Mouse (Mus musculus) CD8-positive naive resting alpha-beta T cell, adult 2 months (primary cell): ENCODE measurements around the gene Rbm18.
A peak's percentile ranks its signal among the peaks of the same experiment; 100 is the strongest.
"Not testable (repeated sequence)": the region's sequence is repeated elsewhere in the genome, so short reads cannot be mapped to it uniquely, and the experiment has no call there.

ENCODE experiments used
- DNase-seq, 2 experiments: peaks; one replicate each; pipeline ENCODE4 v3.0.0; 2022; ENCODE audit warnings: low read depth in 2 of 2, low spot score in 2 of 2

Gene Rbm18

GRCm38 (mm10) chr2:36136300-36136941, at the start of gene Rbm18, which contains the start of gene Mrrf:
TSS of gene Rbm18 (minus strand) at chr2:36136773.
TSS of gene Mrrf (plus strand) at chr2:36136389.
- peak; percentile 87 to 91 for DNase-seq

DNA sequence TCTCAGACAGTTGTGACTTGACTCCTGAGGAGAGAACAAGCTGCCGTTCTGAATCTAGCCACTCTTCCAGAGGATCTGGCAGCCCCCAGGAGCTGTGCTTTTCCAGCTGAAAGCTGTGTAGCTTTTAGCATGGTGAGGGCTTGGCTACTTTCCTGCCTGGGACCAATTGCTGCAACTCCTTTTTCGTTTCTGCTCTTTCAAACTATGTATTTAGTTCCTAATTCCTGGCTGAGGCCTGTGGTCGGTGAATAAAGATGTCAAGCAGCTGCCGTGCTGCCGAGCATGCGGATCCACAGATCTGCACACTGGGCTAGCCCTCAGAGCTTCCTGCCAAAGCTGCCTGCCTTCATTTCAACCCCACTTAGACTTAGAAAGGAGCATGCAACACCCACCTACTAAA, 48.3 kb upstream of the Rbm18 start:
- DNase-seq, result no peak

- no peak for DNase-seq
Measured at GRCm38 (mm10) chr2:36184192-36184591, 47.6 kb upstream of the Rbm18 start.

GRCm38 (mm10) chr2:36183278-36183677, 46.7 kb upstream of the Rbm18 start:
- no peak for DNase-seq

DNA sequence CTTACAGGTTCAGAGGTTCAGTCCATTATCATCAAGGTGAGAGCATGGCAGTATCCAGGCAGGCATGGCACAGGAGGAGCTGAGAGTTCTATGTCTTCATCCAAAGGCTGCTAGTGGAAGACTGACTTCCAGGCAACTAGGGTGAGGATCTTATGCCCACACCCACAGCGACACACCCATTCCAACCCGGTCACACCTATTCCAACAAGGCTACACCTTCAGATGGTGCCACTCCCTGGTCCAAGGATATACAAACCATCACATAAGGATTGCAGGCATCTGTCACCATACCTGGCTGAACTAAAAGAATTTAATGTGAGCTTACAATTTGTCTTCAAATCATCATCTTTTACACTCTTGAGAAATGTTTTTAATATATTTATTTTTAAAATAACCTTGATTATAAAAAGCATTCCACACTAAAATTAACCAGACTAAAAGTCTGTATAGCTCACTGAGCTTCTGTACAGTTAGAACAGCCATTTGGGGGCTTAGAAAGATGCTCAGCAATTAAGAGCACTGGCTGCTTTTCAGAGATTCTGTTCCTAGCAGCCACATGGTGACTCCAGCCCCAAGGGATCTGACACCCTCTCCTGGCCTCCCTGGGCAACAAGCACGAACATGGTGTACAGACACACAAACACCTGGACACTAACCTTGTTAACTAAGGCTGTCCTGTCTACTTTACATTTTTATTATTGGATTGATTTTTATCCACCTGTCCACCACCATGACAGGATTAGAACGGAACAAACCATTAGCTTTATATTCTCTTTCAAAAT, 45.2 kb upstream of the Rbm18 start:
- not testable (repeated sequence) for DNase-seq

GRCm38 (mm10) chr2:36179487-36179886, 42.9 kb upstream of the Rbm18 start:
- no peak for DNase-seq

DNA sequence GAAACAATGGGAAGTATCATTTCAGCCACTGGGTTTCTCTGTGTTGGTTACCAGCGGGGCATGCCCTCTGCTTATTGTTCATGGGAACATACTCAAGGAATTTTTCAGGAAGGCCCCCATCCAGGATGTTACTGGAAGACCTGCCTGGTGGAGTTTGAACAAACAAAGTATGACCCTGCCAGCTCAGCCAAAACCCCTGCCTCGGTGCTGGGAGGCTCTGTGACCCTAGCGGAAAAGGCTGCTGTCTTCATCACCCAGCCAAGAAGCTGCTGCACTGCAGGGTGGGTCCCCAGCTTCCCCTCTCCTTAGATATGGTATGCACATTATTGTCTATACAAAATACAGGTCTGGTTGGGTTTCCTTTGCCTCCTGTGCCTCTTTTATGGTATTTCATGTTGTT, 36.0 kb upstream of the Rbm18 start:
- DNase-seq, result no peak

GRCm38 (mm10) chr2:36172136-36172535, 35.6 kb upstream of the Rbm18 start:
- DNase-seq, result no peak

- DNase-seq, result no peak
Measured at GRCm38 (mm10) chr2:36169176-36169575, 32.6 kb upstream of the Rbm18 start.

DNA sequence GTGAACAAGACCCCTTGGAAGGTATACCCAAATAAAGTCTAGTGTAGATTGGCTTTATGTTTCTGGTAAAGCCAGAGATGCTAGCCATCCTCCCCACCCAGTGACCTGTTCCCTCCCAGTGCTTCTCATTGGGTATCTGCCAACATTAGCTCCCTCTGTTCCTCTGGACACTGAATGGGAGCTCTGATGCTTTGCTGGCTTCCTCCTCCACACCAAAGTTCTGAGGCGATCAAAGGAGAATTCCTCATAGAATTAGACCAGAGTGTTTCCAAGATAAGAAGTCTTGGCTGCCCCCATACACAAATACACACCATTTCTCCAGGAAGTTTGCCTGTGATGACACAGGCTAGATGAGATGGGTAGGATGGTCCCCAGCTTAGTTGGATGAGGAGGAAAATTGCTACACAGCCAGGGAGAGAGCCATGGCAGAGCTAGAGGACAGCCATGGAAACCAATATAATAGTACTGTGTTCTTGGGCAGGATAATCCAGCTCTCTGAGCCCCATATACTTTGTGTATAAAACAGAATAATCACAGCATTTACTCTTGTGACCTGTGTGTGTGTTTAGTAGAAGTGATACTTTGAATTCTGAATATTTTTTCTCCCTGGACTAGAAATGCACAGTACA, 31.5 kb upstream of the Rbm18 start:
- DNase-seq, result no peak

GRCm38 (mm10) chr2:36159336-36159735, 22.8 kb upstream of the Rbm18 start:
- no peak for DNase-seq

GRCm38 (mm10) chr2:36157461-36157860, 20.9 kb upstream of the Rbm18 start:
- no peak for DNase-seq

DNA sequence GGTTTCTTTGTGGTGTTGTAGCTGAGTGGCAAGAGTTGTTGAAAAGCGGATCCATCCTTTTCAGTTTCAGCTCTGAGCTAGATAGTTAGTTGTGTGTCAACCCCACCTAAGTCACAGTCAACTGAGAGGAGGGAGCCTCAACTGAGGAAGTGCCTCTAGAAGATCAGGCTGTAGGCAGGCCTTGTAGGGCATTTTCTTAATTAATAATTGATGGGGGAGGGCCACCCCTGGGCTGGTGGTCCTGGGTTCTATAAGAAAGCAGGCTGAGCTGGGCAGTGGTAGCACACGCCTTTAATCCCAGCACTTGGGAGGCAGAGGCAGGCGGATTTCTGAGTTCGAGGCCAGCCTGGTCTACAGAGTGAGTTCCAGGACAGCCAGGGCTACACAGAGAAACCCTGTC, 15.8 kb upstream of the Rbm18 start:
- not testable (repeated sequence) for DNase-seq

DNA sequence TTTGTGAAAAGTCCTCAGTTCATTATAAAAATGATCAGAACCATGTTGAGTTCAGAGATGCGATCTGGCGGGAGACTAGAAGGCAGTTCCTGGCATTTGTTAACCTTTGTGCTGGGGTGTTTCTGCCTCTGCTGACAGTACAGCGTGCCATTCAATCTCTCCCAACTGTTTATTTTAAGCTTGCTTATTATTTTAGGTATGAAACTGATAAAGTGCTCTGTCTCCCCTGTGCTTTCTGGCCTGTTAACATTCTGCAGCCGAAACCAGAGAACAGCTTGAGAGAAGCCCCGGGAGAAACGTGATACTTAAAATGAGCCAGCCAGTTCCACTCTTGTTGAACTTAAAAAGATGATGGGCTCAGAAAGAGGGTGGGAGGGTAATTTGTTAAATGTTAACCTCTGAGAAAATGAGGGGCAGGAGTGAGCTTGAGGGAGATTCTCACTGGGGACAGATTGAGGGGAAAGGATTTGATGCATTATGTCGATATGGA, 12.3 kb upstream of the Rbm18 start:
- no peak for DNase-seq

DNA sequence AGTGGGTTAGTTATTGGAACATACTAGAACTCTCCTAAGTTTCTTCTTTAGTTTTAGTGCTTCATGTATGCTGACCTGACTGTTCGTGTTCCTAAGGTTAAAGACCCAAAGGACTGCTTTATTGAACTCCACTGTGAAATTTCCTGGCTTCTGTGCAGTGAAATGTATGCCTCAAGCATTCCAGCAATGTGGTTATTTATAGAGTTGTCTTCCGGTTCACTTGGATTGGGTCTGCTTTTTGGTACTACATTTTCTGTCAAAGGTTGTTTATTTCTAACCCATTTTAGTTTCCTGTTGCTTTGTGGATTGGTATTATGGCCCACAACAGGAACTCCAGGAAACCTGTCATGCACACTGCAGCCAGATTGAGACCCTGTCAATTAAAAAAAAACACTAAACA, 2.5 kb upstream of the Rbm18 start:
- no peak for DNase-seq

DNA sequence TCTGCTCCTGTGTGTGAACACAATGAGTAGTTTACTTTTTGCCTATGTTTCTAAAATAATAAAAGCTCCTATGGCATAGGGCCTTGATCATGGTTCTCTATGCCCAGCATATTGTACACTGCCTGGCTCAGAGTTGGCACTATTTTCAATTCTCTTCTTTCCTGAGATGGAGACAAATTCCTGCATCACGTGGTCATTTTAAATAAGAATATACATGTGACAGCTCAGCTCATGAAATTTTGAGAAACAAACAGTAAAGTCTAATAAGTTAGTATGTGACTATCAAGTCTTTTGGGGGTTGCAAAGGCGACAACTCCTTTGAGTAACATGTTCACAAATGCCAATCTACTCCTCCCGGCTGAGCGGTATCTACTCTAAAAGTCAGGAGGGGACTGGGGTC, 686 bp downstream of the Rbm18 start:
- no peak for DNase-seq

DNA sequence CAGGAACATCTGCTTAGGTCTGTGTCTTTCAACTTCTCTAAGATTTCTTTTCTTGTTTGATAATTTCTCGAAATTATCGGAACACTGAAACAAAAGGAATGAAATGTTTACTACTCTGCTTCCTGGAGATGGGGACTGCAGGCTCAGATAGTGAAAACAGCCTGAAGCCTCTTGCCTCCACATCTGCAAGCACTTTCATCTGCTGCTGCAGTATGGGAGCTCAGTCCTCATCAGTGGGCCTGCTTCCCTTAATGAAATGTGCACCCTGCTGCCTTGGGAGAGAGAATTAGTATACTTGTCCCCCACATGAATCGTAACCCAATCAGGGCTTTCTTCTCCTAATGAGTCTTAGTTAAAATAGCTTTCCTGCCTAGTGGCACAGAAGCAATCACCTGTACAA, 7.5 kb downstream of the Rbm18 start:
- no peak for DNase-seq

- DNase-seq, result no peak
Measured at GRCm38 (mm10) chr2:36127973-36128372, 8.6 kb downstream of the Rbm18 start.

- DNase-seq, result no peak
Measured at GRCm38 (mm10) chr2:36126795-36127429, 9.7 kb downstream of the Rbm18 start.

- no peak for DNase-seq
Measured at GRCm38 (mm10) chr2:36112632-36113031, 23.9 kb downstream of the Rbm18 start.

GRCm38 (mm10) chr2:36108615-36109014, 28.0 kb downstream of the Rbm18 start:
- DNase-seq, result no peak
